Mouse (Mus musculus): ENCODE data around the gene Gm20388.

- TF ChIP-seq CTCF (IDR thresholded peaks at IDR 0.05; ENCODE audit: low read depth) (no peak), EP300 (IDR thresholded peaks at IDR 0.05; ENCODE audit: low read depth) (no peak)
Measured at GRCm38 (mm10) chr8:121740721-121741120, 1830.1 kb downstream of the Gm20388 start.

Measured in liver, embryonic 14.5 days (tissue).